Mouse (Mus musculus): Measurements from ENCODE around the gene Ptms.
A peak's percentile ranks its signal among the peaks of the same experiment; 100 is the strongest.

Gene Ptms

GRCm38 (mm10) chr6:124925941-124926340 lies 6.0 kb upstream of the Ptms start:
- DNase-seq: no peak

- DNase-seq: no peak
These were observed 5.4 kb upstream of the Ptms start for GRCm38 (mm10) chr6:124925173-124925793.

DNA sequence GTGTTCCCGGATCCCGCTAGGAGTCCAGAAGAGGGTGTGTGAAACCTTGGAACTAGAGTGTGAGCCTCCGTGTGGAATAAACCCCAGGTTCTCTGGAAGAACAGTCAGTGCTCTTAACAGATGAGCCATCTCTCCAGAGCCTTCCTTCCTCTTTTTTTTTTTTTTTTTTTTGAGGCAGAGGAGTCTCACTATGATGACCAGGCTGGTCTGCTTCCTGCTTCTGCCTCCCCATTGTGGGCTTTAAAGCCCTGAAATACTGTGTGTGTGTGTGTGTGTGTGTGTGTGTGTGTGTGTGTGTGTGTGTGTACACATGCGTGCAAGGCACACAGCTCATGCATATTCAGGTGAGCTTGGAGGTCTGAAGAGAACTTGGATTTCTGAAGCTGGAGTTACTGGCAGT lies 1.6 kb upstream of the Ptms start:
- peak in 1 of 2 experiments; percentile 27 for DNase-seq

DNA sequence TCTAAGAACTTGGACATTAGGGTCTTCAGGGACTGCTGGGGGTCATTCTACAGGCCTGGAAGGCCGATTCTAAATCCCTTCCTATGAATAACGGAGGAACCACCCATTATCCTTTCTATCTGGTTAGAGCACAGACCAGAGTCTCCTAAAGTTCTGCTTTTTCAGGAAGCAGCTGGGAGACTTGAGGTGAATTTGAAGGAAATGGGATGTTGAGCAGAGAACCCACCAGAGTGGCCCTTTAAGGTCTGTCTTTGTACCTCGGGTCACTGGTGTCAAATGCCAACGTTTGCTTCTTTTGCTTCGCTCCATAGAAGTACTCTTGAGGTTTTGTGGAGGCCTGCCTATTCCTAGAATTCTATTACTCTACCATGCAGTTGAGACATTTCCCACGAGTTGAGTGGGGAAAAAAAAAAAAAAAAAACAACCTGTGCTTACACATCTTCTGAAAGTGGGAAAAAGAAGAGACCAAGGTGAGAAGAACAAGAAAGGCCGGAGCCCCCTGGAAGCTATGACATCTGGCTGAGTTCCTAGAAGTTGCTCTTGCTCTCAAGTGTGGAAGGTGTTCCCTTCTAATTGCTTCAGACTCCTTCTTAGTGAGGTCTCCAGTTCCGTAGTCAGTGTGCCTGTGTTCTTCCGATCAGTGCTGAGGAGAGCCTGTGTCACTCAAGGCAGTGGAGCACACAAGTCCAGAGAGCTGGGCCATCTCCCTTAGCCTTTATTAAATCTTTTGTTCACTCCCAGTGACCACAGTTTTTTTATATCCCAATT lies 599 bp upstream of the Ptms start:
- no peak for DNase-seq

DNA sequence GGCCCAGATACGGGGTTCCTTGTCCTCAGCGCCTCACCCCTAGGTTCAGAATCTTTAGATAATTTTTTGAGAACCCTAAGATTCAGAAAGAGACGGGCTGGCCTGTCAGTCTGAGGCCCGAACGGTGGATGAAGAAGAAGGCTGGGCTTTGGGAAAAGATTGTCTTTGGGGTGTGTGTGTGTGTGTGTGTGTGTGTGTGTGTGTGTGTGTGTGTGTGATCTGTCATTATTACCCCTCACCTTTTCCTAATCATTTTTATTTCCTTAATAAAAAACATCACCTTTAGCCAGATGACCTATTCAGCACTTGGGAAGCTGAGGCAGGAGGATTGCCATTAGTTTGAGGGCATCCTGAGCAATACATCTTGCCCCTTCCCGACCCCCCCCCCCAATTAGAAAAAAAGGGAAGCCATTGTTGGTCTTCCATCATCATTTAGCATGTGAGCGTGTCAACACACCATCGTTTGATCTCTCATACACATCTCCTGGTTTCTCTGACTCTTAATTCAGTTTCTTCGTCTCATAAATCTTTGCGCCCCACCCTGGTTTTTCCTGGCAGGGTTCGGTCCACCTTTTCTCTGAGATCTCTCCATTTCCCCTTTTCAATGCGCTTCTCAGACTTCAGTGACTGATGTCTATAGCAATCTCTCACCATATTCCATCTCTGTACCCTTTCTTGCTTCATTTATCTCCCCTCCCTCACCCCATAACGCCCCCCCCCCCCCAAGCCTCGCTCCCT lies 844 bp downstream of the Ptms start:
- peak in 1 of 2 experiments; percentile 37 for DNase-seq

DNA sequence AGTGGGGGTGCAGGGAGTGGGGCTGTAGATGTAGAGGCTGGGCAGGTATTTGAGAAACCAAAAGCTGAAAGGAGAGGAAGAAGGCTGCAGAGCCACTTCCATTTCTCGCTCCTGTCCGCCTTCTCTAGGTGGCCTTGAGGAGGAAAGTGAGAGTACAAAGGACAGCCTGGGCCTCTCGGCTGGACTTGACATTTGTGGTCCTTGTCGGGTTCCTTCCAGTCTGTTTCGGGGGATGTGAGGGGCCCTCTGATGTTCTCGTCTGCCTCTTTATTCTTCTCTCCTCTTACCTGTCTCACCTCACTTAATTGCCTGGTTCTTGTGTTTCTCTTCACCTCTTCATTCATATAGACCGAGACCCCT lies 1.6 kb downstream of the Ptms start:
- DNase-seq: no peak

- peak; percentile 42 to 48 for DNase-seq
These were observed 2.2 kb downstream of the Ptms start for GRCm38 (mm10) chr6:124917518-124918330.

DNA sequence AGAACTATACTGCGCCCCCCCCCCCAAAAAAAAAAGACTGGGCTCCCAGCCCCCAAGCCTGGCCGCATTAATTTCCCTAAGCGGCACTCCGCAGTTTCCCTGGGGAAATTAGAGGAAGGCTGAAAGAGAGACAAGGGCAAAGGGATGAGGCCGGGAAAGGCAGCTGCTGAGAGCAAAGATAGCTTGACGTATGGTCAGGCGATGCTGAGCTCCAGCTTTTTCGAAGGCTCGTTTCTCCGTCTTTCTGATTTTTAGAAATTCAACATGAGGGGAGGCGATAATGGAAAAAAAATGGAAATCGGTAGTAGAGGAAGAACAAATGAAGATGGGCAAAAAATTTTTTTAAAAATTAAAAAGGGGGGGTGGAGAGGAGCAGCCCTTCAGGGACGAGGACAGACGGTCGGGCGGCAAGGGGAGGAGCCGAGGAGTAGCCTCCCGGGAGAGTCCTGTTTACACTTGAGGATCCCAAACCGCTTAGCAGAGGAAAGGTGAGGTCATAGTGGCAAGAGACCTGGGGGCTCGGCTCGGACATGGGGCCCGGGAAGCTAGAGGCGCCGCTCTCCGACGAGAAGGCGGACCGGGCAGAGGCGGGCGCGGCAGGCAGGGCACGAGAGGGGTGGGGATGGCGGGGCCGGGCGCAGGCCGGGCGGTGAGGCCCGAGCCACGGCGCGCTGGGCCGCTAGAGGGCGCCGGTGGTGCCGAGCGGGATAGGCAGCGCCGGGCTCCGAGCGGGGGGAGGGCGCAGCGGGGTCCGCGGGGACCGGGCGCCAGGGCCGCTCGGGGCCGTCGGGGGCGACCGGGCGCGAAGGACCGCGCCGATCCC lies 3.0 kb downstream of the Ptms start:
- DNase-seq: peak; percentile 93 to 95

DNA sequence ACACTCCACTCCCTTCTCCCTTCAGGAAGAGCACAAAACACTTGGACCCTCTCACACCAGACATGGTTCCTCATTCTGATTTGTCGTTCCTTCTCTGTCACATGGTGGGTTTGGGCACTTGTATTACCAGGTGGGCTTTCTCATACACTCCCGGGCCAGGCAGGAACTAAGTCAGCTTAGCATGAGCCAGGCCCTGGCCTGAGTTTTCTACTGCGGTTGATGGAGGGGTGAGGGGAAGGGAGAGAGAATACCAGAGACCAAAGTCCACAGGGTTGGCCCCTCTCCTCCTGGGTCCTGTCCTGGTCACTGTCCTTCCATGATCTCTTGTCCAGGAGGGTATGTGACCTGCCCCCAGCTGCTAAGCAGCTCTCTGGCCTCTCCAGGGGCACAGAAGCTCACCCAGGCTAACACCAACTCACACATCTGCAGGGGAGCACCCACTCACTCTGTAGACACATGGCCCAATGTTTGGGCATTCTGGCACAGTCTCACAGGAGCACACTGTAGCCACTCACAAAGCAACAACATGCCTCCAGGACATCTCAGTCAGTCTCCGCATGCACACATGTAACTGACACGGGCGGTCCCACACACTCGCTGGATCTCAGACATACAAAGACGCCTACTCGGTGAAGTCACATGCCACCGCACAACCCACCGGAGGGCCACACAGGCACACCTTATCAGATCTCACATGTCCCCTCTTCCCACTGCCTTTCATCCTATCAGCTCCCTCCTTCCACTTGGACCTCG lies 3.8 kb downstream of the Ptms start:
- DNase-seq: no peak

DNA sequence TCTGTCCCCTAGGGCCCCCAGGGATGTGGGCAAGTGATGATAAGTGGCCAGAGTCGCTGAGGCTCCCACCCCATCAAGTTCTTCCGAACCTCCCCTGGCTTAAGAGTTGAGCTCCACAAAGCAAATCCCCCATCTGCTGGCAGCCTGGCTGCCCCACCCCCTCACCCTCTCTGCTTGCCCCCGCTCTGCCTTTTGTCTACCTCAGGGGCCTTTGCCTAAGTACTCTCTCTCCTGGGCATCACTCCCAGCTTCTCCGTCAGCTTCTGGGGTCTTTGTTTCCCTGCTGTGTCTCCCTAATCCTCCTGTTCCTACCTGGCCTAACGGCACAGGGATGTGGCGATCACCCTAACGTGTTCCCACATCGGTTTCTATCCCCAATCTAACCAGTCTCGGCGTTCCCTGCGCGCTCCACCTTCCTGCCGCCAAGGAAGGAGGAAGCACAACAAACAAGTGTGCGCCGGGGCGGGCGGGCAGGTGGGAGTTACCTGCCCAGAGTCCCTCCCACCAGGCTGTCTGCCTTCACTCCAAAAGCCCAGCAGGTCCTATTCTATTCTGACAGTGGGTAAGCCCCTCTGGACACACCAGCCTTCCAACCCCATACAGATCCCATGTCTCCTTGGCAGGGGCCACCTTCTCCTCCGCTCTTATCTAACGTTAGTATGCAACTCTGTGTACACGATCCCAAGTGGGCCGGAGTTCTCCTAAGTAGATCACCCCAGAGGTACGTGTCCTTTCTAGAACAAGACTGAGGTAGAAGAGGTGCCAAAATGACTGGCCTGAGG lies 4.6 kb downstream of the Ptms start:
- DNase-seq: no peak

GRCm38 (mm10) chr6:124914511-124914910 lies 5.4 kb downstream of the Ptms start:
- DNase-seq: no peak

GRCm38 (mm10) chr6:124913721-124914285 lies 6.1 kb downstream of the Ptms start:
- no peak for DNase-seq

DNA sequence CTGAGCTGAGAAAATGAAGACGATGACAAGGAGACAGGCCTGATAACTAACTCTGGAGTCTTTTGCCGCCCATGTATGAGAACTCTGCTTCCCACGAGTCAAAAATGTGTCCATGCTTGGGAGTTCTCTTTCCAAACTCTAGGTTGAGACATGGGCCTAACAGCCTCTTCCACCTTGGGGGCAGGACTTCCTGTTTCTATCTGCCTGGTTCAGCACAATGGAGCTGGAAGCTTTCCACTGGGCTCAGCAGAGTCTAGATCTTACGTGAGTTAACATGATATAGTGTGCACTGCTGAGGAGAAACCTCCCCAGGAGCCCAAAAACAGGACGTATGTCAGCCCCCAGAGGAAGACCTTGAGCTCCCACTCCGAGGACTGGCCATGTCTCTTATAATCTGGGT lies 6.7 kb downstream of the Ptms start:
- no peak for DNase-seq

GRCm38 (mm10) chr6:124911533-124912218 lies 8.2 kb downstream of the Ptms start, which contains the start of gene Lag3:
Gene Lag3, minus strand, starts transcription at chr6:124911705.
- DNase-seq: no peak

- DNase-seq: no peak
These were observed 9.9 kb downstream of the Ptms start for GRCm38 (mm10) chr6:124910032-124910431.

DNA sequence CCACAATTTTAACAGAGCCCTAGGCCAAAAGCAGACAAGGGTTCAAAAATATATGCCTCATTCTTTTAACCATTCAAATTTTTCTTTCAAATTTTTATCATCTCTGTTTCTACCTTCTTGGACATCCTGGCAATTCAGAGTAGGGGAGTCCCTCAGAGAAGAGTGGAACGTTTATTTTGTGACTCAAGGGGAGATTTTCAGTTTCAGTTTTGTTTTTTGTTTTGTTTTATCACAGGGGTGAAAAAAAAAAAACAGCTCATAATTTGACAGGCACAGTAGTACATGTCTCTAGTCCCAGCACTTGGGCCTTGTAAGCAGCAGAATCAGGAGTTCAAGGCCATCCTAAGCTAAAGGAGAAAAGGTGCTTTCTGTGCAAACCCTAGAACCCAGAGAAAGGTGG lies 12.1 kb downstream of the Ptms start:
- DNase-seq: no peak

- no peak for DNase-seq
These were observed 14.7 kb downstream of the Ptms start for GRCm38 (mm10) chr6:124904991-124905860.

All from B cell, adult 2 months (primary cell).